Mouse (Mus musculus) heart, adult 2 months (tissue): ENCODE data around the gene Zfp933.
"Not testable (repeated sequence)": the region's sequence is repeated elsewhere in the genome, so short reads cannot be mapped to it uniquely, and the experiment has no call there.

Experiments
- CTCF ChIP-seq: fragments of 200-600 bp; IDR thresholded peaks from 2 replicates; pipeline ENCODE4 v1.8.1; 2022; ENCODE audit warnings: antibody characterized with exemption, mild to moderate bottlenecking, moderate library complexity
- EP300 ChIP-seq: fragments of 200-500 bp; IDR thresholded peaks from 2 replicates; pipeline ENCODE4 v1.6.1; 2011; ENCODE audit warnings: low read depth, low read length, control low read depth; ENCODE audit not compliant: insufficient read depth
- POLR2A ChIP-seq: fragments of 200-500 bp; IDR thresholded peaks from 2 replicates; pipeline ENCODE4 v1.6.1; 2011; ENCODE audit warnings: mild to moderate bottlenecking, low read depth, low read length, control low read depth; ENCODE audit not compliant: insufficient read depth

DNA sequence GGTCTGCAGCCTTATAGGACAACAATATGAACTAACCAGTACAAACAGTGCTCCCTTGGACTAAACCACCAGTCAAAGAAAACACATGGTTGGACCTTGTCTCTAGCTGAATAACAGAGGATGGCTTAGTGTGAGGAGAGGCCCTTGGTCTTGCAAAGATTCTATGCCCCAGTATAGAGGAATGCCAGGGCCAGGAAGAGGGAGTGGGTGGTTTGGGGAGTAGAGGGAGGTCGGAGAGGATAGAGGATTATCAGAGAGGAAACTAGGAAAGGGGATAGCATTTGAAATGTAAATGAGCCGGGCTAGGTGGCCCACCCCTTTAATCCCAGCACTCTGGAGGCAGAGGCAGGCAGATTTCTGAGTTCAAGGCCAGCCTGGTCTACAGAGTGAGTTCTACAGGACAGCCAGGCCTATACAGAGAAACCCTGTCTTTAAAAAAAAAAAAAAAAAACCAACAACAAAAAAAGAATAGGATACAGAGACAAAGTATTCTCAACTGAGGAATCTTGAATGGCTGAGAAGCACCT lies 54.7 kb downstream of the Zfp933 start:
- not testable (repeated sequence) for TF ChIP-seq POLR2A, CTCF, EP300
